Mouse (Mus musculus) G1E (cell line): Measurements from ENCODE around the gene Pcsk4.

Experiments used
- CTCF ChIP-seq: IDR thresholded peaks from 2 replicates; pipeline ENCODE4 v1.5.1; 2012; ENCODE audit warnings: low read depth, low read length, inconsistent platforms, mixed read lengths
- GATA1 ChIP-seq: IDR thresholded peaks from 2 replicates; pipeline ENCODE4 v1.6.1; 2012; ENCODE audit warnings: borderline replicate concordance, low read length, inconsistent platforms, mixed read lengths
- POLR2AphosphoS5 ChIP-seq: IDR thresholded peaks from 2 replicates; pipeline ENCODE4 v1.6.1; 2012; ENCODE audit warnings: low read depth, low read length, inconsistent platforms; ENCODE audit not compliant: insufficient replicate concordance
- TAL1 ChIP-seq: conservative IDR thresholded peaks from 2 replicates; pipeline ENCODE4 v1.6.1; 2012; ENCODE audit warnings: low read depth, low read length, inconsistent platforms, mixed read lengths

DNA sequence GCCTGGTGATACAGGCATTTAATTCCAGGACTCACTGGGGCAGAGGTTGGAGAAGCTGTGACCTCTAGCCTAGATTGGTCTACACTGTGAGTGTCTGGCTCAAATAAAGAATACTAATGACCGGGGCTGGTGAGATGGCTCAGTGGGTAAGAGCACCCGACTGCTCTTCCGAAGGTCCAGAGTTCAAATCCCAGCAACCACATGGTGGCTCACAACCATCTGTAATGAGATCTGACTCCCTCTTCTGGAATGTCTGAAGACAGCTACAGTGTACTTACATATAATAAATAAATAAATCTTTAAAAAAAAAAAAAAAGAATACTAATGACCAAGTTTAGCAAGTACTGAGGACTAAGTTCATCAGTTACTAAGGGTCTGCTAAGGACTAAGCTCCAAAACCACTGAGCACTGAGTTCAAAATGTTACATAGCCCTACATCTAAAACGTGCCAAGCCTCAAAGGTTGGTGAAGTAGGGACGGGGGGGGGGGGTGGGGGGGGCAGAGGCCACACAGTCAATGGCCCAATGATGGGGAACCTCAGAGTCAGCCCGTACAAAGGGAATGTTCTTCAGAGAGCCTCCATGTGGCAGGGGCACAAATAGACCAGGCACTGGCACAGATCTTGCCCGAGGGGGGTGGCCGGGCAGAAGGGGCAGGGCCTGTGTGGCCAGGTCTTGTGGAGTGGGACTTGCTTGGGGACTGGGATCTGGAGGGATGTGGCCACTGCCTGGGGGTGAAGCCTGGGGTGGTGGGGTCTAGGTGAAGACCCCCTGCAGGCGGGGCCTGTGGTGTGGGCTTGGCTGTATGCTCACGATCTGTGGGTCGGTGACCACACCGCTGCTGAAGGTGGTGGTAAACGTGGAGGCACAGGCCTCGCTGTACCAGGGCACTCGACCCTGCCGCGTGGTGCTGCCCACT, 4.9 kb downstream of the Pcsk4 start:
- TF ChIP-seq CTCF, result no peak
- TF ChIP-seq TAL1, result no peak
- TF ChIP-seq GATA1, result no peak
- TF ChIP-seq POLR2AphosphoS5, result no peak
